Mouse (Mus musculus) embryonic fibroblast, embryonic 13.5 days (primary cell): Measurements from ENCODE around the gene Themis2. TPM values are rescaled to one million over a fixed set of nuclear protein-coding genes. Genes with fewer than 3 reads are reported as not detected.

Experiments
- H3K27ac ChIP-seq: 2 replicates; pipeline ENCODE4 v1.5.1; 2012; ENCODE audit warnings: low read length, control low read depth, inconsistent platforms; ENCODE audit not compliant: insufficient read depth
- H3K4me1 ChIP-seq: 2 replicates; pipeline ENCODE4 v1.6.1; 2011; ENCODE audit warnings: low read length; ENCODE audit not compliant: control insufficient read depth, insufficient read depth
- H3K4me3 ChIP-seq: 2 replicates; pipeline ENCODE4 v1.5.1; 2011; ENCODE audit warnings: mild to moderate bottlenecking, control low read depth, low read length; ENCODE audit not compliant: insufficient read depth
- CTCF ChIP-seq: IDR thresholded peaks from 2 replicates; pipeline ENCODE4 v1.5.1; 2011; ENCODE audit warnings: mild to moderate bottlenecking, control low read depth, low read length, moderate library complexity, borderline replicate concordance; ENCODE audit not compliant: insufficient read depth
- POLR2A ChIP-seq: IDR thresholded peaks from 2 replicates; pipeline ENCODE4 v1.6.1; 2011; ENCODE audit warnings: low read depth, mild to moderate bottlenecking, control low read depth, low read length, moderate library complexity
- polyA plus RNA-seq: library from polyadenylated mRNA; stranded (reverse); fragments of >200 nt; gene quantifications from 2 replicates; pipeline ENCODE4 v1.2.4, GENCODE M21; 2011; ENCODE audit warnings: low read depth; ENCODE audit not compliant: missing spikeins, insufficient read length

Gene Themis2
- polyA plus RNA-seq: 0.16 TPM in 1 of 2 replicates, not detected in the other

- H3K4me1 ChIP-seq: no peaks in the 10 kb centered on the region
- H3K4me3 ChIP-seq: peak within 1 kb of the TSS; percentile 19
- H3K27ac ChIP-seq: no peak within 1 kb of the TSS
- TF ChIP-seq CTCF: no peak
- TF ChIP-seq POLR2A: no peak
Measured at GRCm38 (mm10) chr4:132796196-132796886, at the start of gene Themis2. Themis2 (minus strand) TSS chr4:132796387.

DNA sequence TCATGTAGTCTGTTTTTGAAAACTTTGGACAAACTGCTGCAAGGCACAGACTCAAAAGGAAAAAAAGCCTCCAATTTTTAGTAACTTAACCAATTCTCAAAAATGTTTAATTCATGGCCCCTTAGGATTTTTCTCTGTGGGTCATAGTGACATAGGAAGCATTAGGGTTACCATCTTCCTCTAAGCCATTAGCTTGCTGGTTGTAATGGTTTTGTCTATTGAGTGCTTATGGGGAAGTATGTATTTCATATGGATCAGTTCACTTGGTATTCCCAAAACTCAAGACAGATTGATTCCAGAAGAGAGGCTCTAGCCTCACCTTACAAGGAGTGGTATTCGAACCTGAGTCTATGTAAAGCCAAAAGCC lies 47.5 kb upstream of the Themis2 start:
- no peak for TF ChIP-seq CTCF
- no peak for TF ChIP-seq POLR2A
- Histone ChIP-seq H3K4me1 (peaks cover 8% of the 10 kb centered on the region; the same call in 1 of the 2 replicates), H3K4me3 (peak overlapping the region; percentile 100; the same call in 1 of the 2 replicates), H3K27ac (peak overlapping the region; percentile 70)

DNA sequence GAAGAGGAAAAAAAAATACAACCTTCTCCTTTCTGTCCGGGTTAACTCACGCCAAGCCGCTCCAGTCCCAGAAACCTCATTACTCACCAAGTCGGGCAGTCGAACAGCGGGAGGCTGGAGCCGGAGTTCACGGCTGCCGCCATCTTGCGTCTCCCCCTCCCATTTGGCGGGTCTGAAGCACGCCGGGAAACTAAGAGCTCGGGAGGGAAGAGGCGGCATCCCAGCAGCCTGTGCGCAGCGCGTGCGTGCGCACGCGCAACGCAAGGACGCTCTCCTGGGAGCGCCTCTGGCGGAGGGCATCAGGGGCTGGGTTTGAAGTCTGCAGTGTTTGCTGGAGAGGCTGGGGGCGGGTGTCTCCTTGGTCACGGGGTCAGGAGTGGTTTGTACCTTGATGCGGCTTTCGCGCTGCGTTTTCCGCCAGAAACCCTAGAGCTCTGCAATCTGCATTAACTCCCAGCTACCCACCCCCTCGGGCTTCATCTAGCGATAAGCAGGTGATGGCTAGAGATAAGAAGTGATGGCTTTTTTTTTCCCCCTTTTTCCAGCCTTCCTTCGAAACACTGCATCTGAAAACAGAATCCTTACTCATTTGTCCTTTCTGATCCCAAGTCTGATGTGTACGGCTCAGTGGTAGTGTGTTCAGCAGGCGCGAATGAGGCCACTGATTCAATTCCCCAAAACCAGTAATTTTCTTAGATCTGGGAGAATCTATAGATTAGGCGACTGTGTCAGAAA lies 47.0 kb upstream of the Themis2 start, which contains the start of gene Ppp1r8:
TSS of gene Ppp1r8 (minus strand) at position 200 of the 735 bp plus-strand sequence.
- H3K4me1 ChIP-seq: peaks cover 8% of the 10 kb centered on the region; the same call in 1 of the 2 replicates
- H3K27ac ChIP-seq: peak within 1 kb of the TSS; percentile 70
- TF ChIP-seq POLR2A (peak; percentile 97), CTCF (no peak)
- H3K4me3 ChIP-seq: peak within 1 kb of the TSS; percentile 100

DNA sequence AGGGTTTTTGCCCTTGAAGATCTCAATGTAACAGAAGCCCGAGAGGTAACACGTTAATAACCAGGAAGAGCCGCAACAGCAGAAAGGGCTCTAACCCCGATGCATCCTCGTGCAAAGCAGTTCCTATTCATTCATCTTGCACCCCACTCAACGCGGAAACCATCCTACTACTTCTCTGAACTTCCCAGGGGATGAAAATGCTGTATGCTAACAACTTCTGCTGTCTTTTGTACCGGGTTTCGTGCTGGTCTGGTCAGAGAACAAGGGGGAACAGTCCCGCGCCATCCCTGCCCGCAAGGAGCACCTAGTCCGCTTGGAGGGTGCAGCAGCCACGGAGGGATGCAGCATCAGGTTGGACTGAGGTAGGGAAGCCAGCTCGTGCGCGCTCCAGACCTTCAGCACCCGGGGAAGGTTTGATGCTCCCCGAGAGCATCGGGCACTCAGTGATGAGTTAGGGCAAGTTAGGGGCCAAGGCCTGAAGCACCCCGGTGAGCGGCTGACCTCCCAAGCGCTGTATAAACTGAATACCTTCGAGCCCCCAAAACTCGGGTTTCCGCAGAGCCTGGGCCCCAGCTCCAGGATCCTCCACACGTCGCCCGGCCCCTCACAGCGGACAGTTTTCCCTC lies 46.2 kb upstream of the Themis2 start:
- H3K4me1 ChIP-seq: peaks cover 8% of the 10 kb centered on the region; the same call in 1 of the 2 replicates
- TF ChIP-seq CTCF (no peak), POLR2A (no peak)
- peak overlapping the region; percentile 63 for H3K27ac ChIP-seq
- H3K4me3 ChIP-seq: peak overlapping the region; percentile 100

- Histone ChIP-seq H3K4me1 (peaks cover 8% of the 10 kb centered on the region; the same call in 1 of the 2 replicates), H3K27ac (no peak overlapping the region), H3K4me3 (peak overlapping the region; percentile 100)
- no peak for TF ChIP-seq CTCF
- no peak for TF ChIP-seq POLR2A
Measured at GRCm38 (mm10) chr4:132841493-132841892, 45.3 kb upstream of the Themis2 start.

GRCm38 (mm10) chr4:132823614-132824366 lies 27.6 kb upstream of the Themis2 start:
- H3K27ac ChIP-seq: no peak overlapping the region
- no peak overlapping the region for H3K4me3 ChIP-seq
- TF ChIP-seq CTCF (peak; percentile 37; the same call in 1 of the 2 replicates), POLR2A (no peak)
- H3K4me1 ChIP-seq: no peaks in the 10 kb centered on the region

DNA sequence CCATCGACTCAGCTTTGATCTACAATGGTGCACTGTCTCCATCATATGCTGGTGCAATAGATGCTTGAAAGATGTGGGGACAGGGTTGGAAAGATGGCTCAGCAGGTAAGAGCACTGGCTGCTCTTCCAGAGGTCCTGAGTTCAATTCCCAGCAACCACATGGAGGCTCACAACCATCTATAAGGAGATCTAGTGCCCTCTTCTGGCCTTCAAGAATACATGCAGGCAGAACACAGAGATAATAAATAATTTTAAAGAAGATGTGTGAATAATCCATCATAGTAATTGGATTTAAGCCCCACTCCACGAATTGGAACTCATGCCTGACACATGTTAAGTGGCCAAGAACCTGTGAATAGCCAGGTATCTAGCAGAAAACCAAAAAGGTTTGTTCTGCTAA lies 22.3 kb upstream of the Themis2 start:
- H3K4me1 ChIP-seq: no peaks in the 10 kb centered on the region
- H3K4me3 ChIP-seq: no peak overlapping the region
- H3K27ac ChIP-seq: no peak overlapping the region
- TF ChIP-seq POLR2A: no peak
- no peak for TF ChIP-seq CTCF

GRCm38 (mm10) chr4:132816855-132817254 lies 20.7 kb upstream of the Themis2 start:
- TF ChIP-seq POLR2A: no peak
- TF ChIP-seq CTCF: no peak
- H3K4me3 ChIP-seq: no peak overlapping the region
- no peak overlapping the region for H3K27ac ChIP-seq
- no peaks in the 10 kb centered on the region for H3K4me1 ChIP-seq

GRCm38 (mm10) chr4:132816404-132816803 lies 20.2 kb upstream of the Themis2 start:
- no peak overlapping the region for H3K27ac ChIP-seq
- no peaks in the 10 kb centered on the region for H3K4me1 ChIP-seq
- TF ChIP-seq POLR2A (no peak), CTCF (no peak)
- H3K4me3 ChIP-seq: no peak overlapping the region
